Mouse (Mus musculus): ENCODE measurements around the gene Hoxa4.

Gene Hoxa4

GRCm38 (mm10) chr6:52217895-52218642 lies 26.5 kb upstream of the Hoxa4 start:
- CTCF ChIA-PET, result interaction anchor here (0.5 to 0.9 kb wide), 3 partner anchors 12 to 999 kb away, joined by 3 to 4 read pairs (median 3); no protein-coding TSS in a partner anchor

- CTCF ChIA-PET, result interaction anchor here (0.6 to 0.9 kb wide), 2 partner anchors 12 to 999 kb away, joined by 3 to 4 read pairs; no protein-coding TSS in a partner anchor
Measured at GRCm38 (mm10) chr6:52217459-52217768, 25.9 kb upstream of the Hoxa4 start.

GRCm38 (mm10) chr6:52216691-52217458 lies 25.3 kb upstream of the Hoxa4 start:
- CTCF ChIA-PET, result no interaction called here

- CTCF ChIA-PET, result no interaction called here
Measured at GRCm38 (mm10) chr6:52215771-52216535, 24.4 kb upstream of the Hoxa4 start.

GRCm38 (mm10) chr6:52215070-52215469 lies 23.5 kb upstream of the Hoxa4 start:
- CTCF ChIA-PET, result no interaction called here

GRCm38 (mm10) chr6:52214271-52214670 lies 22.7 kb upstream of the Hoxa4 start:
- CTCF ChIA-PET, result interaction anchor here (0.6 to 0.7 kb wide), 2 partner anchors 386 to 1041 kb away, joined by 4 read pairs; no protein-coding TSS in a partner anchor

- CTCF ChIA-PET, result interaction anchor here (0.6 to 0.7 kb wide), 2 partner anchors 499 to 1040 kb away, joined by 4 to 14 read pairs; no protein-coding TSS in a partner anchor
Measured at GRCm38 (mm10) chr6:52213119-52213986, 21.8 kb upstream of the Hoxa4 start, which contains the start of the genes Hoxa3 and Gm28308. Gene Hoxa3 (minus strand): TSS chr6:52213336. Gene Gm28308 (minus strand): TSS chr6:52213339.

- CTCF ChIA-PET, result interaction anchor here (1.5 kb wide), 1 partner anchor 28 kb away, joined by 4 read pairs; the partner anchor contains the start of gene Hoxa10
Measured at GRCm38 (mm10) chr6:52212556-52213118, 21.1 kb upstream of the Hoxa4 start.

GRCm38 (mm10) chr6:52211961-52212360 lies 20.4 kb upstream of the Hoxa4 start:
- CTCF ChIA-PET, result interaction anchor here (0.8 to 1.5 kb wide), 2 partner anchors 9 to 29 kb away, joined by 3 to 4 read pairs; partner anchors contain the start of gene Hoxa10

GRCm38 (mm10) chr6:52211170-52211935 lies 19.8 kb upstream of the Hoxa4 start:
- CTCF ChIA-PET, result interaction anchor here (0.8 to 1.5 kb wide), 2 partner anchors 10 to 29 kb away, joined by 3 to 4 read pairs; partner anchors contain the start of gene Hoxa10

GRCm38 (mm10) chr6:52209685-52210046 lies 18.1 kb upstream of the Hoxa4 start:
- CTCF ChIA-PET, result interaction anchor here (1.0 kb wide), 1 partner anchor 12 kb away, joined by 4 read pairs; the partner anchor contains the start of gene Hoxa7

GRCm38 (mm10) chr6:52208868-52209684 lies 17.5 kb upstream of the Hoxa4 start:
- CTCF ChIA-PET, result no interaction called here

- CTCF ChIA-PET, result no interaction called here
Measured at GRCm38 (mm10) chr6:52208072-52208867, 16.7 kb upstream of the Hoxa4 start, which contains the start of gene Hoxa6. Gene Hoxa6 (minus strand): TSS chr6:52208722.

- CTCF ChIA-PET, result no interaction called here
Measured at GRCm38 (mm10) chr6:52207684-52207976, 16.1 kb upstream of the Hoxa4 start.

GRCm38 (mm10) chr6:52206882-52207683 lies 15.5 kb upstream of the Hoxa4 start:
- CTCF ChIA-PET, result no interaction called here

- CTCF ChIA-PET, result no interaction called here
Measured at GRCm38 (mm10) chr6:52205638-52206621, 14.4 kb upstream of the Hoxa4 start.

Measured in spleen, embryonic (tissue).